Mouse (Mus musculus) lung, postnatal 0 days (tissue): ENCODE data around the gene Pip5k1b.

Experiments
- CTCF ChIP-seq: IDR thresholded peaks from 2 replicates; pipeline ENCODE4 v1.5.1; 2016; ENCODE audit warnings: antibody characterized with exemption, mild to moderate bottlenecking
- EP300 ChIP-seq: IDR thresholded peaks from 2 replicates; pipeline ENCODE4 v1.6.1; 2016; ENCODE audit warnings: antibody characterized with exemption, mild to moderate bottlenecking, control low read depth

DNA sequence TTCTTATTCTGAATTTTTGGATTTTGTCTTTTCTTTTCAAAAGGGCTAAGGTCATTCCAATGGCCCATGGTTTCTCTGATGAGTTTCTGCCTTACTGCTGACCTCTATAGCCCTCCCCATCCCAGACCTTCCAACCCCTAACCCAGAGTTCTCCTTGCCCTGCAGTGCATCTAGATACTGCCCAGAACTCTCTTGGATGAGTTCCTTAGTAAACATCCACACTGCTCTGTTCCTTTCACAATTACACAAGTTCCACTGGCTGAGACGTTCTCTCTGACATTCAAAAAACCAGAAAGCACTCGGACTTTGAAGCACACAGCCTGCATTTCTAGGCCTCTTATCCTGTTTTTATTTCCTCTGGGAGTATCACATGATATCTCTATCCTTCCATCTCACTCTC is 74.8 kb downstream of the Pip5k1b start:
- TF ChIP-seq EP300 (no peak), CTCF (no peak)
